Mouse (Mus musculus): Measurements from ENCODE around the gene Mat2a.

DNA sequence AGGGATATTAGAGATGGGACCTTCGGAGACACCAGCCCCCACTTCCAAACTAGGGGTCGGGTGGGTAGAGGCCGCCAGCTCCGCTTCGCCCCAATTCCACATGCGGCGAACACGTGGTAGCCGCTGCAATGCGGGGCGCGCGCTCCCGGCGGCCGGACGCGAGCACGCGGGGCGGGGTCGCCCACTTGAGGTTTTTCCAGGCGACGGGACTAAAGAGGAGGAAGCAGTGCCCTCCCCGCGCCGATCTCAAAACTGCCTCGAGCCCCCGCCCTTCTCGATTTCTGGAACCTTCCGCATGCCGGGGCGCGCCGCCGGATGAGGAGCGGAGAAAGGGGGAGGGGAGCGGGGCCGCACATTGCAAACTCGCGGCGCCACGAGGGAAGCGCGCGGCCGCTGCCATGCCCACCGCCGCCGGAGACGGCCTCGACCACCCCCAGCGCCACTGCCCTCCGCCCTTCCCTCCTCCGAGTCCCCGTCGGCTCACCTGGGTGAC, 450 bp downstream of the Mat2a start:
- TF ChIP-seq CTCF (IDR thresholded peaks at IDR 0.05; ENCODE audit: borderline replicate concordance, control insufficient read depth, extremely low read depth, insufficient read depth, low read length, poor library complexity) (peak; percentile 23; the same call in 1 of the 2 replicates), POLR2A (IDR thresholded peaks at IDR 0.05; ENCODE audit: control insufficient read depth, extremely low read depth, insufficient read depth, low read length, poor library complexity) (no peak)
